Mouse (Mus musculus) CD4-positive helper T cell, adult 2 months (primary cell): ENCODE data around the gene Gpank1.

Experiments used
- DNase-seq: peaks from one replicate; pipeline ENCODE4 v3.0.0-alpha.2; 2012; ENCODE audit warnings: low read depth, missing footprints, low spot score

Gene Gpank1

GRCm38 (mm10) chr17:35131500-35132173 is 10.4 kb downstream of the Gpank1 start, which contains the start of gene Apom:
Gene Apom (minus strand): TSS chr17:35132050.
- no peak for DNase-seq

GRCm38 (mm10) chr17:35132174-35132560 is 10.9 kb downstream of the Gpank1 start:
- DNase-seq = no peak

GRCm38 (mm10) chr17:35133517-35133916 is 12.3 kb downstream of the Gpank1 start:
- no peak for DNase-seq

DNA sequence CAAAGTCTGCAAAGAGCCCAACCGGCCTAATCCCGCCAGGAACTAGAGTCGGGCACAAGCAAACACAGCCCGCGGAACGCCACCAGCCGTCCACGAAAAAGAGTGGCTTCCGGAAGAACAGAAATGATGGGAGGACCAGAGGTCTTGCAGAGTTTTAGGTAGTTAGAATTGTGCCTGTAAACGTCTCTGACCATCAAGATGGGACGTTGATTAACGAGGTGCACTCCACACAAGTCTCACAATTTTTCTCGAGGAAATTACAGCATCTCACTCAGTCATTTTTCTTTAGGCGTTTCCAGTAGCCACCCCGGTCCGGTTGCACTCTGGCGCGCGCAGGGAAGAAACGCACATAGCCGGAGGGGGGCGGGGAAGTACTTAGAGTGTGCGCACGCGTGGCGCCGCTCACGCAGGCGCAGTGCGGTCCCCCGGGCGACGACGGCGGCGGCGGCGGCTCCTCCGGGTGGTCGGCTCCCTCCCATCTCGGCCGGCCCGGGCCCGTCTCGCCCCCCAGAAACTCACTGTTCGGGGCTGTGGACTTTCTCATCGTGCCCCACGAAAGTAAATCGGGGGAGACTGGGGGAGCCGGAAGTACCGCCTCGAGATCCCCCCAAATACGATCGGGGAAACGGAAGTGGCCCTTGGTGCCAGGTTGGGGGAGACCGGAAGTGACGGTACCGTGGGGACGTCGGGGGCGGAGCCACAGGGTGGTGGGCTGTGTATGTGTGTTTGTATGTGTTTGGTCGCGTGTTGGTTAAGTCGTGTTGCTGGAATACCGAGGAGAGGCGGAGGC is 13.7 kb downstream of the Gpank1 start, which contains the start of gene Bag6:
Gene Bag6 (plus strand): TSS at position 378 of the 790 bp plus-strand sequence.
- DNase-seq = peak; percentile 98

DNA sequence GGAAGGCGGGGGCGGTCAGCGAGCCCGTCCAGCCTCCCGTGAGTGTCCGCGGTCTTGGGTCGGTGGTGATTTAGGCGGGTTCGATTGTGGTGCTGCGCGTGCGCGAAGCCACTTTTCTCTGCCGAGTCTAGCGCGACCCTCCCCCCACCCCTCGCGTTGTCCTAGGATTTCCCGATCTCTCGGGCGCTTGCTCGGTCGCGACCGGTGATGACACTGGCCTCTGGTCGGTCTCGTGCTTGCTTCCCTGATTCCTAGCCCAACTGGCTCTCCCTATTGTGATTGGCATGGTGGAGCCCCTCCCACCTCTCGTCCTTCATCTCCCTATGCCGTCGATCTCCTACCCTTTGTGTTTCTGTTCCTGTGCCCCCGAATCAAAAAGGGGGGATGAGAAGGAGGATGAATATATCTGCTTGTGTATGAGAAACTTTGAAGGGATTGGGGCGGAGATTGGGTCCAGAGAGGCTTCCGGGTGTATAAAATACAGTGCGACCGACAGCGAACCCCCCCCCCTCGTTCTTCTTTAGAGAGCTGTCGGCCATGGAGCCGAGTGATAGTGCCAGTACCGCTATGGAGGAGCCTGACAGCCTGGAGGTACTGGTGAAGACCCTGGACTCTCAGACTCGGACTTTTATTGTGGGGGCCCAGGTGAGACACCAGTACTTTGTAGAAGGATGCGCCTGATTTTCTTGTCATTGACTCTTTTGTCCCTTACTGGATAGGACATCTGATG is 14.5 kb downstream of the Gpank1 start:
- DNase-seq = no peak

DNA sequence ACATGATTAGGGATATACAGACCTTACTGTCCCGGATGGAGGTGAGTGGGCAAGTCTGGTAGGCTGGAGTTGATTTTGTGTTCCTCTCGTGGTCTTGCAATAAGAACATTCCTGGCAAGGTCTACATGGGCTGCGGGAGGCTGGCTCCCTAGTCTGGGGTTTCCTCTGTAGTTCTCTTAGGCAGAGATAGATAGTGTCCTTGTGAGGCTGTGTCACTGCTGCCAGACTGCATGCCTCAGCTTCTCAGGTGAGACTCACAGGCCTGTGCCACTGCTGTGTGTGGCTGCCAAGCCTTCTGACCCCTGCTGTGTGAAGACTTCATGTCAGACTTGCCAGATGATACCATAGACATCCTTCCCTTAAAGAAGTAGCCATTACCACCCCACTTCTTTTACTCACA is 18.0 kb downstream of the Gpank1 start:
- no peak for DNase-seq

- no peak for DNase-seq
These were observed 19.3 kb downstream of the Gpank1 start for GRCm38 (mm10) chr17:35140490-35140996.

GRCm38 (mm10) chr17:35141971-35142370 is 20.7 kb downstream of the Gpank1 start:
- DNase-seq = no peak

DNA sequence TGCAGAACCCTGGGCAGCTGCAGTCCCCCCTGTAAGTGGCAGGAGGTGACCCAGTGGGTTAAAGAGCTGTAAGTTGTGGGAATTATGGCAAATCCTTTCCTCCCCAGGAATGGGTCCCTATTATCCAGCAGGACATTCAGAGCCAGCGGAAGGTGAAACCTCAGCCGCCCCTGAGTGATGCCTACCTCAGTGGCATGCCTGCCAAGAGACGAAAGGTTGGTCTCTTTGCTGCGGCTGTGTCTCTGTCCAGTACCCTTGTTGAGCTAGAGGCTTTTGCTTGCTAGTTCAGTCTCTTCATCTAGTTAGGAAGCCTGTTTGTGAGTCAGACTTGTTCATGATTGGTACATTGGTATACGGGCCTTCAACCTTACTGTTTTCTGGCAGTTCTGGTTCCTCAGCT is 24.9 kb downstream of the Gpank1 start:
- no peak for DNase-seq

DNA sequence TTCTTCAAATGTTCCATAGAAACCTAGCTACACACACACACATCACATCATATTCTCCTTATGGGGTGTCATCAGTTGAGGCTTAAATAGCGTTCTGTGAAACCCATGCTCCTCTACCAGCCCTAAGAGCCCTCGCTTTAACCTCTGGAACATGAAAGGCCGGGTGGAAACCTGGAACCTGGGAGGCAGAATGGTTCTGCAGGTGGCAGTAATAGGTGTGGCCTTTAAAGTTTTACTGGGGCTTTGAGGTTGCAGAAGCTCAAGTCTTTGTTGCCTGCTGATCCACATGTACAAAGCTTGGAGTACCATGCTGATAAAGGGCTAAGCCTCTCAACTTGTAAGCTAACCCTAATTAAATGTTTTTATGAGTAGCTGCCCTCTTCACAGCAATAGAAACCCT is 26.1 kb downstream of the Gpank1 start:
- no peak for DNase-seq

DNA sequence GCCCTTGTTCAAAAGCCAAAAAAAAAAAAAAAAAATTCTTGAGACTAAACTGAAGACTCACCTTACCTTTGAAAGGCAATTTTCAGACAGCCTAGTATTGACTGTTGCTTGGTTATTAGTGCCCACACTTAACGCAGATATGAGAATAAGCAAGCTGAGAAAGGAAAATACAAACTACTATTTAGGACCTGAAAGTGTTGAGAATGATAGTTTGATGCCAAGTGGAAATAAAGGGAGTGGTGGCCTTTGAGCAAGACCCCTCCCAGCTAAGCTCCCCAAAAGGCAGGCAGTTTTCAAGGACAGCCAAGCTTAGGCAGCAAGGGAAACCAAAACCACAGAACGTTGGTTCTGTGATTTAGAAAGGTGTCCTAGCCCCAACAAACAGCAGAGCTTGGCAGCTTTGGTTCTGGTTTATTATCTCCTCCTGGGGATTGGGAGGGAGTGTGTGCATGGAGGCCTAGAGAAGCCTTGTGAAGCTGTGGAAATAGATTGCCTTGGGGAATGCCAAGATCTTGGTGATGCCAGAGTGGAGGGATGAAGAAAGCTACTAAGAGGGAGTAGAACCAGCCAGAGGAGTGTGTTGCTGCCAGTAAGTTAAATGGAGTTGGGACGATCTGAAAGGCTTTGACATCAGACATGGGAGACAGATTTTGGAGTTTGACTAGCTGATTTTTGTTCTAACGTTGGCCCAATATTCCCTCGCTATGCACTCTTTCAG is 26.8 kb downstream of the Gpank1 start:
- DNase-seq = no peak

- DNase-seq = no peak
These were observed 30.9 kb downstream of the Gpank1 start for GRCm38 (mm10) chr17:35152121-35152520.

DNA sequence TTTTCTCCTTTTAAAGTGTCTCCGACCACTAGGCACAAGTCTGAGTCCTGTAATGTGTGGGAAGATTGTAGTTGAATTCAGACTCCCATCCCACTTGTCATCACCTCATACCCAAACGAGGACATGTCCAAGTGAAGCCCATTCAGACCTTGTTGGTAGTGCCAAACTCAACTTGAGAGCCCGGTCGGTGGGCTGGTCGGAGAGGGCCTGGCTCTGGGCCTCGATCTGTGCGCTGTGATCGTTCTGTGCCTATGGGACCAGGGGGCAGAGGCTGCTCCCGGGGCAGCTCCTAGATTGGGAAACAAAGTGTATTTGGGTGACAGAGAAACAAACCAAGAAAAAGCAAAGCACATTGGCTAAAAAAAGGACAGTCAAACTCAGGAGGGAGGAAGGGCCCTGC is 31.8 kb downstream of the Gpank1 start:
- DNase-seq = no peak

DNA sequence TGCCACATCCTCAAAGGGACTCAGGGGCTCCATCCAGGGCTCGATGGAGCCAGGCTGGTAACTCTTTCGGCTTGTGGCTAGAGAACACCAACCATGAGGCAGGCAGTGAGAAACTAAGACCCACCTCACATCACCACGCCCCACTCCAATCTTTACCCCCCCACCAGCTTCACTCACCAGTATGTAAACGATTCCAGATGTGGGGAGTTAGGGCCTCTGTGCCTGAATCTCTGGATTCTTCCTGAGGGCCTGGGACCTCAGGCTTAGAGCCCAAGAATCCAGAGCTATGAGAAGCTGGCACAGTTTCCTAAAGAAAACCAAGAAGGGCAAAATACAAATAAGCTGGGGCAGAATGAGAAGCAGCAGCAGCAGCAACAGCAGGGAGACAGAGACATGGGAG is 32.7 kb downstream of the Gpank1 start:
- no peak for DNase-seq

DNA sequence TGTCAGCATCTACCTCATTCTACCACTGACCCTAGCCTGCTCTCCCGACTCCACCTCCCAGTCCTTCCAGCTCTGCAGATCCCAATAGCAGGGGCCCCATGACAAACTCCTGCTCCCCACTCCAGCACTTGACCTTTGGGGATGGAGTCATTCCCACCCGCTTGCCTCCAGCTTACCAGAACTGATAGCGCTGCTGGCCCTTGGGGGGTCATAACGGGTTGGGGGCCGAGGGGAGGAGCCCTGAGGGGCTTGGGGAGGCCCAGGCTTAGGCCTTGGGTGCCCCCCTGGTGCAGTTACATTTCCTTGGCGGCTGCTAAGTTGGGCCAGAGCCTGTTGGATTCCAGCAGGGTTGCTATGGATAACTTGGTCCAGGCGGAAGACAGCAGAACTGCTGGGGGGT is 33.4 kb downstream of the Gpank1 start:
- no peak for DNase-seq

DNA sequence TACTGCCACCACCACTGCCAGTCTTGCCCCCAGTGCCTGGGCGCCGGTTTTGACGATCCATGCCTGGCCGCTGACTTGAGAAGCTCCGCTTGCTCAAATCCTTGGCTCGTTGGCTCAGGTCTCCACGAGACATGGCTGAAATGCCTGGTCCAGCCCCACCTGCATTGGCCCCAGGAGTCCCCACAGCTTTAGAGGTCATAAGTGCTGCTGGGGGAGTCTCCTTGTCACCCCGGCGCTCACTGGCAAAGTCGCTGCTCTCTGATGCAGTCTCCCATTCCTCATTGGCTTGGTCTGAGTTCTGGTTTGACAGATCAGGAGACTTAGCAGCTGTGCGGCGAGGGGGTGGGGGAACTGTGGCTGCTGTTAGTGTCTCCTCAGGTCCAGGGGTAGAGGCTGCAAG is 34.2 kb downstream of the Gpank1 start:
- DNase-seq = no peak

DNA sequence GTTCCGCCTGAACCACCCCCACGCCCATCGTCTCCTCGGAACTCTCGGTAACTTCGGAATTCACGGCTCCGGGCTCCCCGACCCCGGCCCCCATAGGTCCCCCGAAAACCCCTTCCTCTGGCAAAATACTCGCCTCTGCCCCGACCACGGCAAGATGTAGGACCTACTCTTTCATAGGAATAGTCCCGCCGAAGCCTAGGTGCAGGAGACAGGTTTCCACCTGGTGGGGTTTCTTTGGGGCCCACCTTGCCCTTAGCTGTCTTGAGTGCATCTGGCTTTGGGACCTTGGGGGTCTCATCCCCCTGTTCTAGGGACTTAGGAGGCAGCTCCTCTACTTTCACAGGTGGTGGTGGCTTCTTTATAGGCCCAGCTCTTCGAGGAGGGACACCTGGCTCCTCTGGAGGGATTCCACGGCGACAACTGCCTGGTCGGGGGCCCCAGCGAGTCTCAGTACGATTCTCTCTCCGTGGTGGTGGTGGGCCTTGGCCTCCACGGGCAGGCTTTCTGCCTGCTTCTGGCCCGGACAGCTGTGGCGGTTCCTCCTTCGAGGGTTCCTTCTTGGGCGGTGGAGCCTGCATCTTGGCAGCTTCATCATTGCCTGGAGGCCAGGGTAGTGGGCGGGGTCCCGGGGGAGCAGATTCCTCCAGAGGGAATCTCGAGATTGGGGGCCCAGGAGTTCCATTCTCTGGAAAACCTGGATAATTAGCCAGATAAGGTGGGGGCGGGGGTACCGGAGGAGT is 35.4 kb downstream of the Gpank1 start:
- no peak for DNase-seq

- DNase-seq = no peak
These were observed 36.0 kb downstream of the Gpank1 start for GRCm38 (mm10) chr17:35157254-35157653.

DNA sequence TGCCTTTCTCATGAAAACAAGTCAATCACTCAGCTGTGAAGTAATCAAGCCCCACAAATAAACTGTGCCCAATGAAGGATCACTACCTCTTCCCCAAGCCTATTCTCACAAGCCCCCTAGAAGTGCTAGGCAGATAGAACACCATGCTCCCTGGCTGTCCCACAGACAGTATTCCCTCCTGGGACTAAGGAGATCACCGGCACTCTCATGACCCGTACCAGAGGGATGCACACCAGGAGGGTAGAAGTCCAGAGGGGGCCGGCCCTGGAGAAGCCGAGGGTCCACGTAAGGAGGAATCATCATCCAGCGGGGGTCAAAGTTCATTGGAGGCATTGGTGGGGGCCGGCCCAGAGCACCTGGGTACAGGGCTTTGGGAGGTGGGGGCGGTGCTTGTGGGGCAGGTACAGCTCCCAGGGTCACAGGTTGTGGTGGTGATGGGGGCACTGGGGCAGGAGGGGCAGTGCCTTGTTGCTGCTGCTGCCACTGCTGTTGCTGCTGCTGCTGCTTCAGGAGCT is 36.5 kb downstream of the Gpank1 start:
- no peak for DNase-seq

GRCm38 (mm10) chr17:35158850-35159593 is 37.8 kb downstream of the Gpank1 start:
- DNase-seq = no peak
